Mouse (Mus musculus) Patski (cell line): ENCODE data around the gene Fam129b. TPM values are rescaled to one million over a fixed set of nuclear protein-coding genes. Genes with fewer than 3 reads are reported as not detected.
A peak's percentile ranks its signal among the peaks of the same experiment; 100 is the strongest.

Source experiments
- ATAC-seq: fragments of 100-300 bp; one replicate; pipeline ENCODE4 v1.8.0; 2021
- CTCF ChIA-PET: fragments of 350-600 bp; sonication (Branson Sonifier 250); formaldehyde crosslinking; loops from one replicate; lab custom pipeline; 2022; ENCODE audit warnings: inconsistent platforms; lab: Charles Lee
- POLR2A ChIA-PET: fragments of 350-600 bp; sonication (Branson Sonifier 250); formaldehyde crosslinking; loops from one replicate; lab custom pipeline; 2022; ENCODE audit warnings: antibody characterized with exemption, inconsistent platforms; lab: Charles Lee
- DNase-seq: peaks from one replicate; pipeline ENCODE4 v3.0.0-alpha.2; 2011; ENCODE audit warnings: low read depth, low spot score
- H3K27me3 ChIP-seq: fragments of 371-371 bp; one replicate; pipeline ENCODE4 v1.5.1; 2021
- CTCF ChIP-seq: fragments of 100-300 bp; IDR thresholded peaks from one replicate; pipeline ENCODE4 v1.5.1; 2021
- in situ Hi-C: fragments of 300-500 bp; cut with MboI; formaldehyde crosslinking; loops from 3 replicates; pipeline ENCODE4 v1.11.1; 2018; ENCODE audit warnings: low pct_unique_long_range_greater_than_20kb, mixed read lengths
- polyA plus RNA-seq: library from polyadenylated mRNA; unstranded; gene quantifications from one replicate; pipeline ENCODE4 v1.2.3, GENCODE M21; 2021

Gene Fam129b
- polyA plus RNA-seq, 1 experiment from 2014 or later, result 170 TPM

GRCm38 (mm10) chr2:32884745-32885144 is 8.8 kb downstream of the Fam129b start:
- ATAC-seq, result no peak
- TF ChIP-seq CTCF, result no peak
- no peak for DNase-seq
- ChIA-PET POLR2A (interaction anchor here (2.7 kb wide), 1 partner anchor 11 kb away, joined by 9 read pairs; no protein-coding TSS in a partner anchor), CTCF (interaction anchor here (1.4 to 5.1 kb wide), 3 partner anchors 11 to 43 kb away, joined by 5 to 33 read pairs (median 12); no protein-coding TSS in a partner anchor)
- in situ Hi-C loops, result no loop called here
- H3K27me3 ChIP-seq, result no peaks in the 10 kb centered on the region

GRCm38 (mm10) chr2:32888029-32888428 is 12.1 kb downstream of the Fam129b start:
- no peak for DNase-seq
- in situ Hi-C loops, result no loop called here
- CTCF ChIA-PET, result interaction anchor here (2.1 kb wide), 1 partner anchor 10 kb away, joined by 5 read pairs; no protein-coding TSS in a partner anchor
- no peaks in the 10 kb centered on the region for H3K27me3 ChIP-seq
- no peak for TF ChIP-seq CTCF
- POLR2A ChIA-PET, result no interaction called here
- ATAC-seq, result no peak

- ATAC-seq (no peak), DNase-seq (no peak)
- in situ Hi-C loops, result no loop called here
- ChIA-PET POLR2A (no interaction called here), CTCF (interaction anchor here (2.1 kb wide), 1 partner anchor 9 kb away, joined by 5 read pairs; no protein-coding TSS in a partner anchor)
- H3K27me3 ChIP-seq, result no peaks in the 10 kb centered on the region
- TF ChIP-seq CTCF, result no peak
Observed at GRCm38 (mm10) chr2:32888551-32888950, 12.6 kb downstream of the Fam129b start.

- no peak for TF ChIP-seq CTCF
Observed at GRCm38 (mm10) chr2:32890280-32890679, 14.4 kb downstream of the Fam129b start.

GRCm38 (mm10) chr2:32891278-32891677 is 15.4 kb downstream of the Fam129b start:
- POLR2A ChIA-PET, result no interaction called here
- DNase-seq (no peak), ATAC-seq (no peak)
- H3K27me3 ChIP-seq, result no peaks in the 10 kb centered on the region
- in situ Hi-C loops, result no loop called here
- TF ChIP-seq CTCF, result no peak
- CTCF ChIA-PET, result interaction anchor here (2.1 kb wide), 1 partner anchor 37 kb away, joined by 5 read pairs; no protein-coding TSS in a partner anchor

More at GRCm38 (mm10) chr2:32890280-32890679, 14.4 kb downstream of the Fam129b start:
- ATAC-seq (no peak), DNase-seq (no peak)
- in situ Hi-C loops, result no loop called here
- ChIA-PET POLR2A (no interaction called here), CTCF (interaction anchor here (1.3 kb wide), 1 partner anchor 10 kb away, joined by 3 read pairs; no protein-coding TSS in a partner anchor)
- no peaks in the 10 kb centered on the region for H3K27me3 ChIP-seq

GRCm38 (mm10) chr2:32892490-32892889 is 16.6 kb downstream of the Fam129b start:
- POLR2A ChIA-PET, result no interaction called here

GRCm38 (mm10) chr2:32894097-32894496 is 18.2 kb downstream of the Fam129b start:
- TF ChIP-seq CTCF, result no peak
- ATAC-seq (no peak), DNase-seq (no peak)
- ChIA-PET CTCF (interaction anchor here (0.9 to 6.0 kb wide), 3 partner anchors 11 to 18 kb away, joined by 3 to 33 read pairs (median 3); no protein-coding TSS in a partner anchor), POLR2A (interaction anchor here (1.3 kb wide), 1 partner anchor 11 kb away, joined by 4 read pairs; no protein-coding TSS in a partner anchor)
- H3K27me3 ChIP-seq, result no peaks in the 10 kb centered on the region
- in situ Hi-C loops, result no loop called here

More at GRCm38 (mm10) chr2:32892490-32892889, 16.6 kb downstream of the Fam129b start:
- no peaks in the 10 kb centered on the region for H3K27me3 ChIP-seq
- no peak for TF ChIP-seq CTCF
- in situ Hi-C loops, result no loop called here
- CTCF ChIA-PET, result interaction anchor here (2.1 kb wide), 1 partner anchor 36 kb away, joined by 5 read pairs; no protein-coding TSS in a partner anchor
- no peak for DNase-seq
- ATAC-seq, result no peak

- CTCF ChIA-PET, result interaction anchor here (0.7 to 6.4 kb wide), 6 partner anchors 9 to 32 kb away, joined by 3 to 33 read pairs (median 4); no protein-coding TSS in a partner anchor
- POLR2A ChIA-PET, result interaction anchor here (0.6 to 1.6 kb wide), 5 partner anchors 9 to 19 kb away, joined by 3 to 9 read pairs (median 3); no protein-coding TSS in a partner anchor
- in situ Hi-C loops, result no loop called here
- ATAC-seq, result peak; percentile 35
- TF ChIP-seq CTCF, result no peak
- no peaks in the 10 kb centered on the region for H3K27me3 ChIP-seq
- peak; percentile 91 for DNase-seq
Observed at GRCm38 (mm10) chr2:32895606-32896106, 19.7 kb downstream of the Fam129b start.

GRCm38 (mm10) chr2:32896507-32897147 is 20.7 kb downstream of the Fam129b start:
- ATAC-seq (peak; percentile 44), DNase-seq (peak; percentile 73)
- CTCF ChIA-PET, result interaction anchor here (1.2 to 6.4 kb wide), 4 partner anchors 14 to 41 kb away, joined by 3 to 33 read pairs (median 12); no protein-coding TSS in a partner anchor
- POLR2A ChIA-PET, result interaction anchor here (0.5 to 1.8 kb wide), 13 partner anchors 8 to 50 kb away, joined by 3 to 8 read pairs (median 4); no protein-coding TSS in a partner anchor
- TF ChIP-seq CTCF, result no peak
- in situ Hi-C loops, result no loop called here
- H3K27me3 ChIP-seq, result no peaks in the 10 kb centered on the region

GRCm38 (mm10) chr2:32898983-32899382 is 23.1 kb downstream of the Fam129b start:
- no peaks in the 10 kb centered on the region for H3K27me3 ChIP-seq
- POLR2A ChIA-PET, result interaction anchor here (0.6 kb wide), 1 partner anchor 187 kb away, joined by 3 read pairs; no protein-coding TSS in a partner anchor
- ATAC-seq (no peak), DNase-seq (no peak)
- in situ Hi-C loops, result no loop called here
- CTCF ChIA-PET, result interaction anchor here (1.8 to 6.4 kb wide), 3 partner anchors 13 to 29 kb away, joined by 4 to 33 read pairs (median 21); no protein-coding TSS in a partner anchor
- no peak for TF ChIP-seq CTCF
